Mouse (Mus musculus): ENCODE measurements at regions not wholly inside any gene's neighbourhood (a gene's known extent, or its start where the extent isn't known, plus 50 kb on each side); places are given as distances from the start of the nearest gene placed in this dataset.

GRCm38 (mm10) chr14:16901534-16902147 is 82.7 kb upstream of the Rarb start:
- no peak for TF ChIP-seq CTCF (IDR thresholded peaks at IDR 0.05; ENCODE audit: low read depth)
- no peak for TF ChIP-seq EP300 (IDR thresholded peaks at IDR 0.05; ENCODE audit: low read depth)

All from heart, postnatal 0 days (tissue).